Mouse (Mus musculus) neural tube, embryonic 13.5 days (tissue): Measurements from ENCODE around the gene Pdcd4. TPM values are rescaled to one million over a fixed set of nuclear protein-coding genes. Genes with fewer than 3 reads are reported as not detected.
"Not testable (repeated sequence)": the region's sequence is repeated elsewhere in the genome, so short reads cannot be mapped to it uniquely, and the experiment has no call there.

Experiments
- ATAC-seq: fragments of 200-750 bp; cut with Nextera tagmentation; 2 replicates; pipeline ENCODE4 v1.8.0; 2017; ENCODE audit warnings: low read depth, mild to moderate bottlenecking, moderate TSS enrichment, moderate library complexity
- H3K27ac ChIP-seq: fragments of 300-500 bp; sonication (generic); replicated peaks from 2 replicates; pipeline ENCODE4 v1.5.1; 2015; ENCODE audit warnings: moderate library complexity, mild to moderate bottlenecking, inconsistent platforms
- H3K27me3 ChIP-seq: fragments of 300-500 bp; sonication (generic); 2 replicates; pipeline ENCODE4 v1.6.1; 2015; ENCODE audit warnings: mild to moderate bottlenecking, inconsistent platforms
- H3K36me3 ChIP-seq: fragments of 300-500 bp; sonication (generic); 2 replicates; pipeline ENCODE4 v1.6.1; 2015; ENCODE audit warnings: mild to moderate bottlenecking, inconsistent platforms
- H3K4me1 ChIP-seq: fragments of 300-500 bp; sonication (generic); replicated peaks from 2 replicates; pipeline ENCODE4 v1.6.1; 2015; ENCODE audit warnings: inconsistent platforms
- H3K4me2 ChIP-seq: fragments of 300-500 bp; sonication (generic); 2 replicates; pipeline ENCODE4 v1.6.1; 2015; ENCODE audit warnings: inconsistent platforms, mild to moderate bottlenecking, moderate library complexity
- H3K4me3 ChIP-seq: fragments of 300-500 bp; sonication (generic); 2 replicates; pipeline ENCODE4 v1.5.1; 2015; ENCODE audit warnings: mild to moderate bottlenecking, inconsistent platforms
- H3K9ac ChIP-seq: fragments of 300-500 bp; sonication (generic); 2 replicates; pipeline ENCODE4 v1.6.1; 2015; ENCODE audit warnings: moderate library complexity, mild to moderate bottlenecking, inconsistent platforms
- H3K9me3 ChIP-seq: fragments of 300-500 bp; sonication (generic); 2 replicates; pipeline ENCODE4 v1.6.1; 2016; ENCODE audit warnings: inconsistent platforms
- WGBS: fragments of 180-500 bp; shearing (Covaris S2); methylation state at CpG from one replicate; pipeline ENCODE4 v1.1.7; 2015; 5-methylcytosine and 5-hydroxymethylcytosine counted together
- polyA plus RNA-seq: library from polyadenylated mRNA; unstranded; fragments of >200 nt; fragmentation: Nextera tagmentation; extraction: Ambion mirVana; gene quantifications from 2 replicates; pipeline ENCODE4 v1.2.1, GENCODE M21; 2015

The Pdcd4 gene
- polyA plus RNA-seq, 1 experiment from 2014 or later, result 80.5 TPM

GRCm38 (mm10) chr19:53942342-53942741 is 50.3 kb downstream of the Pdcd4 start:
- no peak overlapping the region for H3K27ac ChIP-seq
- H3K4me1 ChIP-seq, result peaks cover 26% of the 10 kb centered on the region
- ATAC-seq, result no peak
- H3K4me2 ChIP-seq, result peak overlapping the region; percentile 59; the same call in 1 of the 2 replicates
- H3K4me3 ChIP-seq, result peak overlapping the region; percentile 95; the same call in 1 of the 2 replicates
- peak overlapping the region; percentile 52; the same call in 1 of the 2 replicates for H3K9ac ChIP-seq
- no peaks in the 10 kb centered on the region for H3K27me3 ChIP-seq
- 98% methylated on average over 2 of the region's 2 CpGs for WGBS
- H3K36me3 ChIP-seq, result peaks cover 19% of the 10 kb centered on the region
- H3K9me3 ChIP-seq, result no peaks in the 10 kb centered on the region

DNA sequence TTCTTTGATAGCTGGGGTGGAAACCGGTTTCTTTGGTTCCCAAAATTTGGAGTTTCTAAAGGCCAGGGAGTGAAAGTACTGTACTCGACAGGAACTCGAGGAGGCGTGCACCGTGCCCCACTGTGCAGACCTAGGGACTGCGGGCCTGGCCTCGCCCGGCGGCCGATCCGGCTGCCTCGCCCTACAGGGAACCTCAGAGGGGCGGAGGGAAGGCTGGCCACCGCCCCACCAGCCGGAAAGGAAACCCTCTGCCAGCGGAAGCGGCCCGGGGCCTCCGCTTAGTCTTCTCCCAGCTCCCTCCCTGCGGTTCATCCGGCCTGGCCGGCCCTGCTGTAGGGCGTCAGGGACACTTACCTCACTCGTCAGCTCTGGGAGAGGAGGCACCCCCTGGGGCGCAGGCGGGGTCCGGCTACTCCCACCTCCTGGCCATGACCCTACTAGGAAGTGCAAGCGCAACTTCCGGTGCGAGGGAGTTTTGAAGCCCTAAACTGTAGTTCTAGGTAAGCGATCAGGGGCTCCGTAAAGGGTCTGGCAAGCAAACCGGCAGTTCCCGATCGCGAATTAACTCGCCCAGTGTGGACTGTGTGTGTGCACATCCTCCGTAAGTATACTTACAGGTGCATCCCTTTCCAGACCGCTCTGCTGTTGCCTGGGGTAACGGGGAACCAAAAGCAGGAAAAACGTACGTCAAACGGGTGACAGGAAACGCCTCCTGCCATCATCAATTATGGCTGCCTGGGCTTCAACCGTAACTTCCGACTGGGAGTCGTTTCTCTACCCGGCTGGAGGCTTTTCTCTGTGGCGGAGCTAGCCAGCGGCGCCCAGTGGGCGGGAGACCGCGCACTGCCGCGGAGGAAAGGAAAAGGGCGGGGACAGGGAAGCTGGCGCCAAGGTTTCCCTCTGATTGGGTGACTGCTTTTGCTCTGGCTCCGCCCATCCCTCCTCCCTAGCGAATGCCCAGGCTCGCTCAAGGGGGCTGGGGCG is 52.1 kb downstream of the Pdcd4 start, which contains the start of the genes Shoc2 and Bbip1:
Shoc2 (plus strand) TSS at position 505 of the 984 bp plus-strand sequence.
Bbip1 (minus strand) TSS at position 826 of the 984 bp plus-strand sequence.
- Histone ChIP-seq H3K4me1 (peaks cover 31% of the 10 kb centered on the region), H3K9me3 (no peaks in the 10 kb centered on the region), H3K4me2 (peak within 1 kb of the TSS; percentile 68), H3K27me3 (no peaks in the 10 kb centered on the region), H3K4me3 (peak within 1 kb of the TSS; percentile 95), H3K36me3 (peaks cover 7% of the 10 kb centered on the region), H3K9ac (peak within 1 kb of the TSS; percentile 98), H3K27ac (peak within 1 kb of the TSS; percentile 99)
- WGBS, result under 1% methylated on average over 61 of the region's 62 CpGs
- ATAC-seq, result peak; percentile 97

- 0% methylated on average over 39 of the region's 47 CpGs for WGBS
- Histone ChIP-seq H3K36me3 (peaks cover under 1% of the 10 kb centered on the region; the same call in 1 of the 2 replicates), H3K9ac (peak overlapping the region; percentile 98), H3K9me3 (no peaks in the 10 kb centered on the region), H3K27me3 (no peaks in the 10 kb centered on the region), H3K27ac (peak overlapping the region; percentile 97), H3K4me2 (peak overlapping the region; percentile 68), H3K4me1 (peaks cover 31% of the 10 kb centered on the region), H3K4me3 (peak overlapping the region; percentile 95)
- ATAC-seq, result no peak; the same call in 1 of the 2 replicates
Observed at GRCm38 (mm10) chr19:53944786-53945169, 52.7 kb downstream of the Pdcd4 start.

DNA sequence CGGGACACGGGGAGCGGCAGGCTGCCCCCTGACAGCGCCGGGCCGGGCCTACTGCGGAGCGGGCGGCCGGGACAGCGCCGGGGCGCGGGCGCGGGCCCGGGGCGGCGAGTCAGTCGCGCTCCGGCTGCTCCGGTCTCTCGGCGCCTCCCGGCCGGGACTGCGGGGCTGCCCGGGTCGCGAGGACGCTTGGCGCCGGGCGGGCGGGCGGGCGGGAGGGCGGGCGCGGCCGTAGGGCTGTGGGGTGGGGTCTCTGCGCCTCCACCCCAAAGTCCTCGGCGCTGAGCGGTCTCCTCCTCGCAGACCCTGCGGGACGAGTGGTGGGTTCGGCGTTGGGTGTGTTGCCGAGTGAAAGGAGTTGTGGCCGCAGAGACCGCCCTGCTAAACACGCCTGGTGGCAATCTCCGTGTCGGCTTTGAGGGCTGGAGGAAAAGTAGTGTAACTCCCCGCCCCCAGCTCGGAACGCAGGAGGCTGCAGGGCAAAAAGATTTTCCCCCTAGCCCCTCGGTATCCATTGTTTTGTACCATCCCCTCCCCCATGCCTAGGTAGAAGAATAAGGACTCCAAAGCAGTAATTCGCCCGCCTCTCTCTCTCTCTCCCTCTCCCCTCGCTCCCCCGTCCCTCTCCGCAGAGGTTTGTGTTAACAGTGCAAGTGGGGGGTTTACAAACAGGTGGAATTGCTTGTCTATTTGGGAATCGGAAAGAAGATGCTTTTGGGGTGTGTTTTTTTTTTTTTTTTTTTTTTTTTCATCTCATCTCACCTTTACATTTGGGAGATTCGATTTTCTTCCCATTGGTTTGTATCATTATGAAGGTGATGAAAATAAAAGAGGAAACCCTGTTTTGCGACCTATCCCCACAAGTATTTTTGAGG is 53.4 kb downstream of the Pdcd4 start:
- under 1% methylated on average over 29 of the region's 69 CpGs for WGBS

GRCm38 (mm10) chr19:53957513-53957912 is 65.5 kb downstream of the Pdcd4 start:
- no peak for ATAC-seq
- H3K27ac ChIP-seq, result no peak overlapping the region
- H3K9me3 ChIP-seq, result no peaks in the 10 kb centered on the region
- H3K4me2 ChIP-seq, result no peak overlapping the region
- H3K9ac ChIP-seq, result no peak overlapping the region
- no peaks in the 10 kb centered on the region for H3K27me3 ChIP-seq
- no peak overlapping the region for H3K4me3 ChIP-seq
- peaks cover 4% of the 10 kb centered on the region; the same call in 1 of the 2 replicates for H3K4me1 ChIP-seq
- no peaks in the 10 kb centered on the region for H3K36me3 ChIP-seq
- 94% methylated on average over 2 of the region's 2 CpGs for WGBS

More for the DNA sequence above, 53.4 kb downstream of the Pdcd4 start:
- ATAC-seq, result peak; percentile 13
- Histone ChIP-seq H3K4me2 (peak overlapping the region; percentile 68), H3K9me3 (no peaks in the 10 kb centered on the region), H3K9ac (peak overlapping the region; percentile 98), H3K4me1 (peaks cover 31% of the 10 kb centered on the region), H3K4me3 (peak overlapping the region; percentile 95), H3K36me3 (no peaks in the 10 kb centered on the region), H3K27me3 (no peaks in the 10 kb centered on the region), H3K27ac (peak overlapping the region; percentile 97)

DNA sequence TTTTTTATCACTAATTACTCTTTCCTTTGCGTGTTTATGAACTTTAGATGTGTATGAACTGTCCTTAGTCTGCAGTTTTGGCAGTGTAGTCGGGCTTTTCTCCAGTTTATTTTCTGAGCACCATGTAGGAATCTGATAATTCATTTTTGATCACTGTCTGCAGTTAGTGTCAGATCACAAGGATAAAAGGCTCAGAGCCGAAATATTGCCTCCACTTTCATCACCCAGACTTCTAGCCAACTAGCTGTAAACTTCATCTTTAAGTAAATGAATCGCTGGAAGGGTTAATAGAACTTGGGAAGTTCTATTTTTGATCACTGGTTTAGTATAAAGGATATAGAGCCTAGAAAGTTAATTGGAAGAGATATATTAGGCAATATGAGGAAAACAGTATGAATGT is 70.5 kb downstream of the Pdcd4 start:
- Histone ChIP-seq H3K27ac (no peak overlapping the region), H3K36me3 (no peaks in the 10 kb centered on the region), H3K27me3 (no peaks in the 10 kb centered on the region), H3K4me2 (no peak overlapping the region), H3K9me3 (no peaks in the 10 kb centered on the region), H3K4me3 (no peak overlapping the region), H3K9ac (no peak overlapping the region), H3K4me1 (no peaks in the 10 kb centered on the region)
- ATAC-seq, result no peak
- 92% methylated on average over 4 of the region's 4 CpGs for WGBS

GRCm38 (mm10) chr19:53964347-53964746 is 72.3 kb downstream of the Pdcd4 start:
- not testable (repeated sequence) for H3K4me1 ChIP-seq, H3K27ac ChIP-seq, H3K4me2 ChIP-seq, H3K9ac ChIP-seq, H3K4me3 ChIP-seq, H3K36me3 ChIP-seq, H3K27me3 ChIP-seq, ATAC-seq, H3K9me3 ChIP-seq
- WGBS, result 93% methylated on average over 3 of the region's 3 CpGs

GRCm38 (mm10) chr19:53964910-53965633 is 73.0 kb downstream of the Pdcd4 start:
- Histone ChIP-seq H3K9me3 (no peaks in the 10 kb centered on the region), H3K36me3 (no peaks in the 10 kb centered on the region), H3K4me1 (no peaks in the 10 kb centered on the region), H3K4me3 (no peak overlapping the region), H3K27ac (no peak overlapping the region), H3K27me3 (no peaks in the 10 kb centered on the region), H3K9ac (no peak overlapping the region), H3K4me2 (no peak overlapping the region)
- WGBS, result 92% methylated on average over 10 of the region's 10 CpGs
- no peak for ATAC-seq

- ATAC-seq, result no peak
- H3K4me1 ChIP-seq, result no peaks in the 10 kb centered on the region
- H3K36me3 ChIP-seq, result no peaks in the 10 kb centered on the region
- H3K9ac ChIP-seq, result no peak overlapping the region
- no peak overlapping the region for H3K4me2 ChIP-seq
- H3K9me3 ChIP-seq, result no peaks in the 10 kb centered on the region
- H3K4me3 ChIP-seq, result no peak overlapping the region
- H3K27ac ChIP-seq, result no peak overlapping the region
- 91% methylated on average over 3 of the region's 3 CpGs for WGBS
- H3K27me3 ChIP-seq, result no peaks in the 10 kb centered on the region
Observed at GRCm38 (mm10) chr19:53969226-53969625, 77.2 kb downstream of the Pdcd4 start.

DNA sequence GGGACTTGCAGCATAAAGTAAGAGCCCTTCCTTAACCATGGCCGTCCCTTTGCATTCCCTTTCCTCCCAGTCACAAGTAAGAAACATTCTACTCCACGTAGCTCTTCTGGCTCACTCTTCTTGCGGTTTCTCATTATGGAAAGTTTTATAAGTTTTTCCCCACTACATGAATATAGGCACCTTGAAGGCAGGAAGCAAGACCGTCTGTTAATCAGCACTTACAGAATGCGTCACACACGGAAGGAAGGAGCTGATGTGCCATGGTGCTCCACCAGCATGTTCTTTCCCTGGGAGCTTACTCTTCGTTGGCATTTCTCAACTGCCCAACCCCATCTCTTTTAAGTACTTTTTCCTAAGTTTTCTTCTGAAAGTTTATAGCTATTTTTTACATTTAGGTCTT is 79.9 kb downstream of the Pdcd4 start:
- H3K4me2 ChIP-seq, result no peak overlapping the region
- H3K36me3 ChIP-seq, result peaks cover 6% of the 10 kb centered on the region; the same call in 1 of the 2 replicates
- no peaks in the 10 kb centered on the region for H3K27me3 ChIP-seq
- no peak overlapping the region for H3K9ac ChIP-seq
- H3K4me1 ChIP-seq, result peaks cover 7% of the 10 kb centered on the region; the same call in 1 of the 2 replicates
- no peaks in the 10 kb centered on the region for H3K9me3 ChIP-seq
- no peak overlapping the region for H3K27ac ChIP-seq
- 87% methylated on average over 7 of the region's 7 CpGs for WGBS
- no peak for ATAC-seq
- no peak overlapping the region for H3K4me3 ChIP-seq

- H3K36me3 ChIP-seq, result peaks cover 9% of the 10 kb centered on the region; the same call in 1 of the 2 replicates
- H3K27ac ChIP-seq, result no peak overlapping the region
- WGBS, result 83% methylated on average over 1 of the region's 1 CpGs
- H3K4me2 ChIP-seq, result no peak overlapping the region
- H3K4me3 ChIP-seq, result no peak overlapping the region
- H3K9ac ChIP-seq, result no peak overlapping the region
- H3K9me3 ChIP-seq, result no peaks in the 10 kb centered on the region; the same call in 1 of the 2 replicates
- peaks cover 7% of the 10 kb centered on the region; the same call in 1 of the 2 replicates for H3K4me1 ChIP-seq
- no peaks in the 10 kb centered on the region for H3K27me3 ChIP-seq
- ATAC-seq, result no peak
Observed at GRCm38 (mm10) chr19:53973656-53974055, 81.6 kb downstream of the Pdcd4 start.
